Mouse (Mus musculus) CD4-positive helper T cell, adult 2 months (primary cell): ENCODE measurements at regions not wholly inside any gene's neighbourhood (a gene's known extent, or its start where the extent isn't known, plus 50 kb on each side); places are given as distances from the start of the nearest gene placed in this dataset.

Source experiments
- DNase-seq: peaks from one replicate; pipeline ENCODE4 v3.0.0-alpha.2; 2012; ENCODE audit warnings: low read depth, missing footprints, low spot score

DNA sequence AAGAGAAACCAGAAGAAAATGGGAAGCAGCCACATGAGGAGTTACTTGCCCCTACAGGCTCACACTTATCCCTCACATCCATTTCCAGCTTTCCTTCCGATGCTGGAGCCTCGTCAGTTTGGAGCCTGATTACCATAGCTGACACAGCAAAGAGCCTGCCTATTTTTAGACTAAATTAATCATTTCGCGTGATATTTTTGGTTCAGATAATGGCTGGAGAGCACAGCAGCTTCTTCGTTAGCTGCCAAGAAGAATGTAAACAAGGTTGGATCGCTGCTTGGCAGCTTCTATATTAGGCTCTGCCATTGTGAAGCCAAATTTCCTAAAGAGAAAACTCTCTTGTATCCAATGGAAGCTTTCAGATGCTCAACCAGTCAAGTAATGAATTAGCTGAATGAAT, 676.9 kb upstream of the A1bg start:
- no peak for DNase-seq

DNA sequence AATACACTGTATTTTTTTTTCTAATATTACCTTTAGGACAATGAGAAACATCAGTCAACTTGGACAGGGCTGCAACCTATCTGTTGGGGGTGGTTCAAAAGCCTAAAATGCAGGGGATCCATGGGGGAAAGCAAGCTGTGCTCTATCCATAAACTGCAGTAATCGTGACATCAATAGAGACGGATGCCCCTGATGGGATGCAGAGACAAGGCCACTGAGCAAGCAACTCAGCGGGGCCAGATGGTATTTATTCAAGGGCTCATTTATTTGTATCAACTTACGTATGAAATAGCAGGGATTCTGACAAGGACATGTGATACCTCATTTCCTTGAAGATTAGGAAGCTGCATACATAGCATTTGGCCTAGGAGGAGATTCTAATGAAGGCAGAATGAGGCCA, 673.5 kb upstream of the A1bg start:
- no peak for DNase-seq

DNA sequence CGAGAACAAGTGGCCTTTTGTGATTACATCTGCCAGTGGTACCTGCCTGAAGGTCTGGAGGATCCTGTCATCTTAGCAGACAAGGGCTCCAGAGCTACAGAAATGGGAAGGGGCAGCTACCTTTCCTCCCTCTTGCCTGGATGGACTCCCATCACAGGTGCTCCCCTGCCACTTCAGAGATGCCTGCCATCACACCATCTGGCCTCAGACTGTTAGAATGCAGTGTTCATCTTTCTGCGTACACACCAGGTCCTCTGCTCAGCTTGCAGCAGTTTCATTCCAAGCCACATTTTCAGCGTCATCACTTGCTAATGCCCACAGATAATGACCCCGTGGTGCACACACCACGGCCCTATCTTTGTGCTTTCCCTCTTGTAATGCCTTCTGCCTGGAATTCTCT, 666.1 kb upstream of the A1bg start:
- DNase-seq: no peak

DNA sequence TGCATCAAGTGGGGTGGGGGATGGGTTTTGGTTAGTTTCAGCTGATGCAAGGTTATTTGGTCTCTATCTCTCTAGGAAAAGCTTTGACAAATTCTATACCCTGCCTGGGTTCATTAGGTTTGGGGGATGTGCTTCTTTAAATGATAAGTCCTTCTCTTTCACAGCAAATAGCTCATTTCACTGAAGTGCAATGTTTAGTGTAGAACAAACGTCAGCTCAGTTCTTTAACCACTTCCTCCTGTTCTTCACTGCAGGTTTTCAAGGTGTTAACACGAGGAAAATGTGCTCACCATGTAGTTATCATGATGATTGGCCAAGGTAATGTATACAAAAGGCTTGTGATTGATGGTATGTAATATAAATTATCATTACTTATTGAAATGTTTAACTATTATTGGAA, 659.5 kb upstream of the A1bg start:
- peak; percentile 25 for DNase-seq

DNA sequence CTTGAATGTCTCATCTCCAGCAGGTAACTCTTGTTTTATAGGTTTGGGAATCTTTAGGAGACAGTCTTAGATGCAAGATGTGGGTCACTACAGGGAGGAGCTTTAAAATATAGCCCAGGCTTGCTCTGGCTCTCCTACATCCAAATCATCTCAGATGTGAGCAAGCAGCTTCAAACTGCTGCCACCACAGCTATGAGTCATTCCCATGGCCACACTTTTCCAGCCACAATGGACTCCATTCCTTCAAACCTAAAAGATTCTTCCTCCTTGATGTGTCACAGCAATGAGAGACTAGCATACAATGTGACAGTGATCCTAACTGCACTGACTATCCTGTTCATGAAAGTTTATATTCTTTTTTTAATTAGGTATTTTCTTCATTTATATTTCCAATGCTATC, 640.5 kb upstream of the A1bg start:
- DNase-seq: no peak

DNA sequence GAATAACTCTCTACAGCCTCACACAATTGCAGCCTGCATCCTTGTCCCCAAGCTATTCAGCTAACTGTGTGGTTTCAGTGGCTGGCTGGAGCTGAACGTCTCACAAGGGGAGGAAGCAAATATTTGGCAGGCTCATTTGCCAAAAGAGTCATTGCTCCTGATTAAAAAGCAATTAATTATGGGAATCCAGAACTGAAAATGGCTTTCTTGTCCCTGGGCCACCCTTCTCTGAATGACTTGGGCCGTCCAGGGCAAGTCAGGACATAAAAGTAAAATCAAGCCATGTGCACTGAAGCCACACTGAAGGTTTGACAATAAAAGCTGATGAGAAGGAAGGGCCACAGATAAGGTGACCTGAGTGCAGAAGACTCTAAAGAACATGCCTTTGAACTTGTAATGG, 639.4 kb upstream of the A1bg start:
- no peak for DNase-seq

DNA sequence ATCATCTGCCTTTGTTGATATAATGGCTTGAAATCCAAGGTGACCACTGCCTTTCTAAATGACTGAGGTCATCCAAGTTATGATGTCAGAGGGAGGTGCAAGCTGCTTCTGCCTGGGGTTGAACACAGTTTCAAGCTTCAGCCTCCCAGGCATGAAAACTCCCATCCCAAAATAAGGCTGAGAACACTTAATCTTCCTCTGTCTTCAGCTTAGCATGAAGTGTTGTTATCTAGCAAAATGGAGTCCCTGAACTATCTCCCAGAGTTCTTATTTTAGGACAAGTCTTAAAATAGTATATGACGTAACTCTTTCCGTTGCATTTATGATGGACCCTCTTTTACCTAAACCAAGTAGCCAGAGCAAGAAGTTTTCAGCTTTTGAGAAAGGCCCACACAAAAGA, 631.1 kb upstream of the A1bg start:
- no peak for DNase-seq

DNA sequence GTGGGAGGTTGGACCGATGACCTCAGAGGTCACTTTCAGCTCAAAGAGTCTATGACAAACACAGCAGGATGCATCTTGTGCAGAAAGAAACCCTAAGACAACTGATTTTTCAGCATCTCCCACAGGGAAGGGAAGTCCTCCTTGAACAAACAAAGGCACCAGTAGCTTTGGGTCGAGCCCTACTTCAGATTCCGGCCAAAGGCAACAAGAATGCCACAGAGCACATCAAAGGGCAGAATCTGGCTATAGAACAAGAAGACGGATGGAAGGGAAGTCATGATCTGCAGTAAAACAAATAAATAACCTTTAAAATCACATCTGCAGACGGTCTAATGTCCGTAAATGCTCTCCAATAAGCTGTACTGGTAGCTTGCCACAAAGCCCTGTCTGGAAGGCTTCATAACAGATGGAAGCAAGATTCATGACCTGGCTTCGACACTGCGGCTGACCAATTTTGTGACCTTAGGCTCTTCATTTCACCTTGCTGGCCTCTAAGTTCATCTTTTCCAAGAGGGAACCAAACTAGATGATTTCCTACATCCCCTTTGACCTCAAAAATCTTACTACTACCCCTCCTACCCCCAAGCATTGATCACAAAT, 630.4 kb upstream of the A1bg start:
- DNase-seq: no peak

DNA sequence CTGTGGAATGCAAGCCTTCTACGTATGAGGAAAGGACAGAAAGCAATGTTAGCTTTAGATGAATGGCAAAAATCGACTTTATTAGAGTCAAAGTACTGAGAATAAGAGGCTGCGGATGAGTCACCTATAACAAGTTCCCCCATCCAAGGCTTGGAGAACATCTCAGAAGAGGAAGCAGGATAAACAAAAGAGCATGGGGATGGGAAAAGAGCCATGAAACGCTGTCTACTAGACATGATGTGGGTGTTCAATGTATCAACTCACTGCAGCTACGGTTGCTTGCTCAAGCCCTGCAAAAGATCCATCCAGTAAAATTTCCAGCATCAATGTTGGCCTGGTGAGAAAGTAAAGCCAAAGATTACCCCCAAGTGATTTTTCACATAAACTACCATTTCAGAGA, 628.4 kb upstream of the A1bg start:
- DNase-seq: no peak

DNA sequence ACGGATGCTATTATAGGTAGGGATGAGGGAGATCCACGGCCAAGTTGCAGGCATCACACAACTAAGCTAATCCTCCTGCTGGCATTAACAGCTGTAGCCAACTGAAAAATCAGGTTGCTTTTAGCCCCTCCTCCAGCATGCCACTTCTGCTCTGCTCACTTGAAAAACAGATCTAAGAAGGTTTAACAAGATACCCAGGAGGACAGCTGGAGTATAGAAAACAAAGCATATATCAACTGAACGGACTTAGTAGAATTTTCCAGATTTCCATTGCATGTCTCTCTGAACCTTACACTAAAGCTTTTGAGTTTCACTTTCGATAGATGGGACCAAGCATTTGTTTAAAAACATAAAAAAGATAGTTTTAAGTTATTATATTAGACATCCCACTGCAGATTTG, 625.6 kb upstream of the A1bg start:
- DNase-seq: peak; percentile 26

DNA sequence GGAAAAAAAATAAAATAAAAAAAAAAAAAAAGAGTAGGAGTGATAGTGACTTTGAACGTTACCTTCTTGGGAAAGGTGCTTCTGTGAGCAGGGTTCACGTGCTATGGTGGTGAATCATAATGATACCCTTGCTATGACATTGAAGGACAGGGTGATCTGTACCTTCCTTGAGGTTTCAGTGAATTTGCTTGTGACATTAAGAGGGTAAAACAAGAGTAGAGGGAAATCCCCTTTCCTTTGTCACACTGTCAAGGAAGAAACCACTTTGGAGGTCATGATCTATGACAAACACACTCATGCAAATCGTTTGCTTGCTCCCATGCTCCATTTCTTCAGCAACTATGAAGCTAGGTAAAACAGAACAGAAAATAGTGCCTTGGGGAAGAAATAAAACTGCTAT, 623.8 kb upstream of the A1bg start:
- peak; percentile 75 for DNase-seq

DNA sequence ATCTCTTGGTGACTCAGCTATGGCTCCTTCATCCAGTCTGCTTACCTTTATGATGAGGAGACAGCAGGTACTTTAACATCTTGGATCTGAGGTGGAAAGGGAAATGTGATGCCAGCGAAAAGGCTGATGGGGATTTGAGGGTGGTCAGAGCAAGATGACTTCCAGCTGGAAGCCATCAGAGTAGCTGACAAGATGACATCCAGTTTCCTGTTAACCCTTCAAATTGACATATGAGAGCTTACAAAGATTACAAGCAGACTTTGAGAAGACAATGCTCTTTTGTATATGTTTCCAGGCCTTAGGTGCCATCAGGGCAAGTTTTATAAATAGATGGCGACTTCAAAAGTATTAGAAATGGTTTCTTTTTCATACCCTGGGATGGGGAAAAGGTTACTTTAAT, 621.3 kb upstream of the A1bg start:
- DNase-seq: no peak

DNA sequence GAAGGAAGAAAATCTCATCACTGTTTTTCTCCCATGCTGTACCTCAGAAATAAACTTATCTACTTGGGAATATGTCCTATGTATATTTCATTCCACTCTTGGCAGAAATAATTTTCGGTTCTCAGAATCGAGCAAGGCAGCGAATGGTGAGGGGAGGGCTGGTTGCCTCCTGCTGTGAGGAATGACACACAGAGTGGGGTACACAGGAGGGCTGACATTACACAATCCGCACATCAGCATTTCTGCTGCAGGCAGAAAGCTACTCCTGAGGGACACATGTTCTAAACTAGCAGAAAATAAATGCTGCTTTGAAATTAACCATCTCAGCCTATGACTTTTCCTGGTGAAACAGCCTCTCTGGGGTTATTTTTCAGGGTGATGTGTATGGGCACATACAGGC, 618.8 kb upstream of the A1bg start:
- no peak for DNase-seq

DNA sequence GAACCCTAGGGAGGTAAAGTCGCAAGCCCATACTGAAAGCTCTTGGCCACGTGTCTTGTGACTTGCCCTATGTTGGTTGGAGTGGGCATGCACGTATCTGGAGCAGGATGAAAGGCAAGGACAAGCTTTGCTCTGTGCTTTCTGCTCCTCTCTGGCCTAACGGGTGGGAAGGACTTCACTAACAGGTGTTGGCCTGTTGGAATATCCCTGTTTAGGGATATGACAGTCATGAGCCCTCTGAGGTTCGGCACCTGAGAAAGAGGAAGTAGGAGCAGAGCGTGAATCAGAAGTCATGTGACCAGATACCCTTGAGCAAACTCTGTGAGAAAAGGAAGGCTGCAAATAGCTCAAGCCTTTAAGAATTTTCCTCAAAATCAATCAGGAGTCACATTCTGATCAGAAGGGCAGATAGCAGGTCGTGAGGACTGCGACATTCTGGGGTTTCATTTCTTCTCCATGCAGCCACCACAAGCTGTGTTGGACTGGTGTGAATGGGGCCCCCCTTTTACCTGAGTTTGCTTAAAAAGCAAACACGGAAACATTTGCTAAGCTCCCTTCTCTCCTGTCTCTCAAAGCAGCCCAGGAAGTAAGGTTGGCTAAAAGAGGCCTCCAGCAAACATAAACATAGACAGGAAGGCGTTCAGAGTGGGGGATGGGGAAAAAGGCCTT, 618.1 kb upstream of the A1bg start:
- peak; percentile 60 for DNase-seq

DNA sequence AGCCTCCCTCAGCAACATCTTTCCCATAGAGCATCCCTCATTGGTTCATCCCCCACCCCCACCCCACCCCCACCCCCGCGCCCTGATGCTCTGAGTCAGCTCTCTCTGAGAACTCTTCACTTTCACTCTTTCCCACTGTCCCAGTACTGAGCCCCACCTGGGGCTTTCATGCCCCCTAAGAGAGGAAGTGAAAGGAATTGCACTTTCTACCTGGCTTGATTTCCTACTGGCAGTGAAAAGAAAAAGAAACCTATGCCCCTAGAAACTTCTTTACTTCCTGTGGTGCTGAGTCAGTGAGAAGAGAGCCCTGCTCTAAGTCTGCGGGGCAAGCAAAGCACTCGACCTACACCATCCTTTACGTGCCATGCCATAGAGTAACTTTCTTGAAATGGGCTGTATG, 616.1 kb upstream of the A1bg start:
- DNase-seq: peak; percentile 21

DNA sequence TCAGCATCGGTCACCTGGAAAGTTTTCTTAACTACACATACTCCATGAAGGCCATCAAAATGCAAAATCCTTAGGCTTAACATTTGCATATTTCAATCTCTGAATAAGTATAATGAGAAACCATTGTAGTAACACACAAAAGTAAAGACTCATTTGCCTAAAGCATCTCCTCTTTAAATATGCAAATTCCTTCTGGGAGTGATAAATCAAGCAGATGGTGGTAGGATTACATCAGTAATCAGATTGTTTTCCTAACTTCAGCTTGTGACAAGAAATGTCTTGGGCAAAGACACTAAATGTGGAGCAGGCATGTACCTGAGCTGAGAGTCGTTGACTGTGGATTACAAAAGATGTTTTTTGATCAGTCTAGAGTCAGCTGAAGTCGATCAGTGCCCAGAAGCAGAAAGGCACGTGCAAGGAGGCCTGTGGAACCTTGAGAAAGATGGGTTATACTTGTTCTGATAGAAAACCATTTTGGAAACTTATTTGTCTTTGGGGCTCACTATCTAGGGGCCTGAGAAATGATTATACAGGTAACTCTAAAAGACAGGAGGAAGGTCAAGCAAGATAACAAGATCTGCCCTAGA, 615.5 kb upstream of the A1bg start:
- no peak for DNase-seq

DNA sequence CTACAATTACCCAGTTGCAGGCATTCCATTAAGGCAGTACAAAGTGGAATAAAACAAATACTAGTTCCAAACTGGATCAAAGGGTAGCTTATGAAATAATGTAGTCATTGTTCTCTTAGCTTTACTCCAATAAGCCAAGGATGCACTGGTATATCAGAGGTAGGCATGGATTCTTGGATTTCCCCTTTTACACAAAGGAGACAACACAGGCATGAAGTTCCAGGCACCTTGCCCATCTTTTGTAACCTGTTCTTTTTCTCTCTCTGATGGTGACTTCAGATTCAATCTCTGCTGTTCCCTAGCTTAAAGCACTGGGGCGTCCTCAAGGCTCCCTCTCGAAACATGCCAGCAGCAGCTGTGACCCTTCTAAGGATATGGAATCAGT, 613.5 kb upstream of the A1bg start:
- DNase-seq: no peak

DNA sequence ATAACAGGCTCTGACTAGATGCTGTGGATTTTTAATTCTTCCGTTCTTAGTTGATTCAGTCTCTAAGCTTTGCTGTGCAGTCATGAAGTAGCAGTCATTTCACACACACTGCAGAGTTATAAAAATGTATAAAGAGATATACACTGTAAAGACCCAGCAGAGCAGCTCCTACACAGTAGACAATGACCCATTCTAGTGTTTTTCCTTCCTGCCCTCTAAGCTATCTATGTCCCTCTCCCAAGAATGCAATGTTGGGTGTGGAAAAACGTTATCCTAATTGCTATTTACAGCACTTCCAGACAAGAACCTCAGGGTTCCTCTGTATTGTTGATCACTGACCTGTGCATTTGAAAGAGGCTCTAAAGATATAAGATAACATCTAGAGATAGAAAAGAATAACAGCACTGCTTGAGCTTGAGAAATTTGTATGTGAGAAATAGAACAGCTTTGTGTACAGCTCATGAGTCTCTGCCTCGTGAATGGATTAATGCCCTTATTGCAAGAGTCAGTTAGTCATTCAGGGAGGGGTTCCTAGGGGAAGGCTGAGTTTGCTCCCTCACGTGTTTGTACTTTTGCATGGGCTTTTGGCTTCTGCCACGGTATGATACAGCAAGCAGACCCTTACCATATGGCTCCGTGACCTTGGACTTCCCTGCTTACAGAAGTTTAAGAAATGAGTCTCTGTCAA, 613.0 kb upstream of the A1bg start:
- DNase-seq: no peak

DNA sequence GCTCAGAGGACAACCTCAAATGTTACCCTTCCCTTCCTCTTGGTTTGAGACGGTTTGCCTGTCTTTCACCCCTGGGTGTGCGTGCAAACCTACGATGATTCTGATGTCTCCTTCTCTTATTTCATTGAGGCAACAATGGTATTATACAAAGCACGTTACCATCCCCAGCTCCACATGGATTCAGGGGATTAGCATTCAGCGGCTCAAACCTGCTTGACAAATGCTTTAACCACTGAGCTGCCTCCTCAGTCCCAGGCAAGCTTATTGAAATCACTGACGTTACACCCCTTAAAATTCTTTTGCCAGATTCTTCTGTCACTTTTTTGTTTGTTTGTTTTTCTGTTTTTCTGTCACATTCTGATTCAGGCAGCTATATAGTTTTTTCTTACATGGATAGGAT, 612.4 kb upstream of the A1bg start:
- no peak for DNase-seq

DNA sequence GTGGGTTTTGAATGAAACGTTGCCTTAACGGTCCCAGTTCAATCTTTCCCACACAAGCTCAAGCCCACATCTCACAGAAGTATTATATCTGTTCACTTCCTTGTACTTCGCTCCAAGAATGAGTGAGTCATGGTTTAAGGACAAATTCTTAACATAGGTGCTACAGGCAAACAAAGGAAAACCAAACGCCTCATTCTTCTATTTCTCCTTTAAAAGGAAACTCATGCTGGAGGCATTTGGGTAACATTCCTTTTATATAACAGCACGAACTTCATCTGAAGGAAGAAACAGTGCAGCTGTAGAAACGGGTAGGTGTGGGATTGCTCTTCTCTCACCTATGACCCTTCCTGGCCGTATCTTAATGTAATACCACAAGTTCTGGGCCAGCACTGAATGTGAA, 610.0 kb upstream of the A1bg start:
- DNase-seq: no peak

DNA sequence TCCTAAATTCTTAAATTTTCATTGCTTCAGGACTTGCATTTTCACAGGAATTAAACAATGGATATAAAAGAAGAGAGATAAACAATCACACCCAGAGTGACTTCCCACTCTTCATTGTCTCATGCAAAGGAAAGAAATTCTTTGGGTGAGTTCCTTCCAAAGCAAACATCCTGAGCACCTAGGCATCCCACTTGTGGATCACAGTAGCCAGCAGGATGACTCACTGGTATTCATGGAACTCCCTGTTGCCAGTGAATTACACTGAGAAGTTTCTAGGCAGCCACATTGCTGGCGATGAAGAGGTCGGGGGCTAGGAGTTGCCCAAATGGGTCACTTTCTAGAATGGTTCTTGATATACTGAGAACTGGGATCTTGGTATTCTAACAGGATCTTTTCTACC, 609.2 kb upstream of the A1bg start:
- DNase-seq: no peak

DNA sequence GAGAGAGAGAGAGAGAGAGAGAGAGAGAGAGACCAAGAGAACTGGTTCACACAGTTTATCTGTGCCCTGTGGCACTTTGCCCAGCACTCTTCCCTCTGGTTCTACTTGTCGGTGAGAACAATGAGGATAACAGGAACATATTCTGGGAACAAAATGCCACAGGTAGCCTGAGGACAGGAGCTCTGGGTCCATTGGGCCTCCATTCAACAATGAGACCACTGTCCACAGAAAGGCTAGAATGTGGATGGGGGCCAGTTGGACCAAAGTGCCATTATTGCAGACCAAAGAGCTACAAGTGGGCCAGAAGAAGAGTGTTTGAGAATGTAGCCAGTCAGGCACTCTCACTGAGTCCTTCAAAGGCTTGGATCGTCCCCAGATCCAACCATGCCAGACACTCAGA, 600.2 kb upstream of the A1bg start:
- DNase-seq: no peak

DNA sequence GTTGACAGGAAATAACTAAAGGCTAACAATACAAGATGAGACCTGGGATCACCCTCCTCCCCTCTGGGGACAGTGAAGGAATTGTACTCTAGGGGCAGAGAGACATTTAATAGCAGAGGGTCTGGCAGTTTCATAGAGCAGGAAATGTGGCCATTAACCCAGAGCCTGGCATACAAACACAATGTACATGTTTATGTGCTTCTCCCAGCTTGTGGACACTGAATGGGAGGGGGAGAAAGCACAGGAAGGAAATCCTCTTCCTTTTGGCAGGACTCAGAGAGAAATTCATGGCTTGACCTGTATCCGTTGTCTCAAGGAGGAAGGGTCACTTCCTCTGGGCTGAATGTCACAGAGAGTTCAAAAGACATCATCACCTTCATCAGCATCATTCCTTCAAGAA, 594.5 kb upstream of the A1bg start:
- DNase-seq: no peak
